Mouse (Mus musculus) spleen, adult 2 months (tissue): ENCODE measurements around the gene Mettl6.

Source experiments
- CTCF ChIP-seq: fragments of 200-500 bp; IDR thresholded peaks from 2 replicates; pipeline ENCODE4 v1.5.1; 2011; ENCODE audit warnings: mild to moderate bottlenecking, inconsistent platforms; ENCODE audit not compliant: insufficient read depth, insufficient read length, insufficient replicate concordance; ENCODE audit errors: extremely low read depth
- POLR2A ChIP-seq: fragments of 200-500 bp; IDR thresholded peaks from 2 replicates; pipeline ENCODE4 v1.6.1; 2011; ENCODE audit warnings: low read depth, low read length, inconsistent platforms

GRCm38 (mm10) chr14:31521318-31521717 lies 26.5 kb upstream of the Mettl6 start:
- TF ChIP-seq CTCF (no peak), POLR2A (no peak)
